Mouse (Mus musculus): ENCODE measurements around the gene Rora.

- TF ChIP-seq CTCF (conservative IDR thresholded peaks at IDR 0.05; ENCODE audit: low read length) (no peak), NANOG (IDR thresholded peaks at IDR 0.05; ENCODE audit: borderline replicate concordance, low read length) (no peak), POU5F1 (IDR thresholded peaks at IDR 0.05; ENCODE audit: borderline replicate concordance, low read length) (no peak)
Measured at GRCm38 (mm10) chr9:69140144-69140543, 486.6 kb downstream of the Rora start.

All from E14TG2a.4 (cell line).